Mouse (Mus musculus) megakaryocyte progenitor cell, adult 5-6 weeks (primary cell): Measurements from ENCODE around the gene Nxnl1. TPM values are rescaled to one million over a fixed set of nuclear protein-coding genes. Genes with fewer than 3 reads are reported as not detected.

Experiments used
- ATAC-seq: replicated peaks from 2 replicates; pipeline ENCODE4 v1.8.0; 2016; ENCODE audit warnings: mild to moderate bottlenecking, moderate TSS enrichment, inconsistent platforms; ENCODE audit not compliant: poor library complexity
- total RNA-seq, 2 experiments: library from RNA; stranded (forward) in 1 of 2; stranded (reverse) in 1 of 2; fragments of 157-497, 149-512 nt in 1 of 2; fragments of 200-1000 nt in 1 of 2; gene quantifications; 2 replicates each; pipeline versions ENCODE4 v1.2.3 to v1.2.4; 2015 to 2017

Gene Nxnl1
- total RNA-seq (2015), result not detected in 2 replicates
- total RNA-seq (2017), result not detected in 2 replicates

DNA sequence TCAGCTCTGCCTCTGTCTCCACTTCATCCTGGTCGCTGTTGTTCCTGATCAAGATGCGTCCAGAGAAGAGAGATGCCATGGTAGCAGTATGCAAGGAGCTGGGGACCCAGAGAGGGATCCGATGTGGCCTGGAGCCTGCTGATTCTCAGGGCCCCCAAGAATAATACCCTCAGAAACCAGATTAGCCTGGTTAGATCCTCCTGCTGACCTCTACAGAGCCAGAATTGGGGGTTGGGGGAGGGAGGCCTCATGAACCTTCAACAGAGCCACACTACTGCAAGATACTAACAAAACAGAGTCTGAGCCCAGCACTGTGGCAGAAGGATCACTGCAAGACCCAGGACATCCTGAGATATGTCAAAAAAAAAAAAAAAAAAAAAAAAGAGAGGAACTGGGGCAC lies at the start of gene Nxnl1:
Gene Nxnl1 (minus strand): TSS at position 101 of the 400 bp plus-strand sequence.
- ATAC-seq, result no peak

DNA sequence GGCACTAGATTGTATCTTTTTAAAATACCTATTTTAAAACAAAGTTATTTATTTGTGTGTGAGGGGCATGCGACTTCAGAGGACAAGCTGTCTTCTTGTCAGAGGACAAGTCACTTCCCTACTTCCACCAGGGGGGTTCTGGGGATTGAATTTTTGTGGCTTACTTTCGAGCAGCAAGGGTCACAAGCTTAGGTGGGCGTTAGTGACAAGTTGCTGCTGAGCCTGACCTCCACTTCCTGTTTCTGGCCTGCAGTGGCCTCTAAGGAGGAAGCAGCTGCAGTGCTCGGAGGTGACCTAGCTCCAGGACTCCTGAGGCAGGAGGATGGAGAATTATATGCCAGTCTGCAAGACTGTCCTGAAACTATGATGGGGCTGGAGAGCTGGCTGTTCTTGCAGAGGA lies 47.0 kb upstream of the Nxnl1 start:
- ATAC-seq, result peak; percentile 33

DNA sequence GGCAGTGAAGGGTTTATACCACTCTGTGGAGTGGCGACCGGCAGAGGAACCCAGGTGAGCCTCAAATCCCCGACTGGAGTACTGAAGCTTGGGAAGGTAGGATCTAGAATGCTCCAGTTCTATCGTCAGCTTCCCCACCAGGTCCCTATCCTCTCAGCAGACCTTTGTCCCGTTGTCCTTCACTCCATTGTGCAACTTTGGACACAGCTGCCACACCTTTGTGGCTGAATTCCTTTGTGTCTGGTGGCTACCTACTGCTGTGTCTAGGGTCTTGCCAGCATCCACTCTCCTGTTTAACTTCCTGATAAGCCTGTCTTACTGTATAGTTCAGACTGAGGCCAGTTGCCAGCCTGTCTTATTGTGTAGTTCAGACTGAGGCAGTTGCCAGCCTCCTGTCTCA lies 45.7 kb upstream of the Nxnl1 start:
- no peak for ATAC-seq

DNA sequence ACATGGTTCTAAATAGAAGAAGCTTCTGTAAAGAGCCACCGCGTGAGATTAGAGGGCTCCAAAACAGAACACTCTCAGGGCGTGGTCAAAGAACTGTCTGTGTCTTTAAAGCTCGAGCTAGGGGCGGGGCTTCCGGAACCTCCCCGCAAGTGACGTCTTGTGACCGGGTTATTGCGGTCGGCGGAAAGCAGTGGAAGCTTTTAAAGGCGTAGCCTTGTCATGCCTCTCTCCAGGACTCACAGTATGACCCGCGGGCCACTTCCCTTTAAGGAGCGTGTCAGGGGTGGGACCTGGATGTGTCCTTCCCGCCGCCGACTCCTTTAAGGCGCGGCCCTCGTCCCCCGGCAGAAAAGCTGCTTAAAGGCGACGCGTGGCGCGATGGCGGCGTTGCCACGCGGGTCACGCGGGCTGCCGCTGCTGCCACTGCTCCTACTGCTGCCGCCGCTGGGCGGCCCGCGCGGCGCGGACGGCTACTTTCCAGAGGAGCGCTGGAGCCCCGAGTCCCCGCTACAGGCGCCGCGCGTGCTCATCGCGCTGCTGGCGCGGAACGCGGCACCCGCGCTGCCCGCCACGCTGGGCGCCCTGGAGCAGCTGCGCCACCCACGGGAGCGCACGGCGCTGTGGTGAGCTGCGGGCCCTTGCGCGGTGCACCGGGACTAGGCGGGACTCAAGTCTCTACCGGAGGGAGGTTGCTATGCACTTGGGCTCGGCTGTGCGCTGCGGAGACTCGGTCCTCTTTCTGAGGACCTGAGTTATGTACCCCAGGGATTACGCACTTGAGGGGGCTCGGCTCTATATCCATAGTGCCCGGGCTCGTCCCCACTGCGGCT lies 44.6 kb upstream of the Nxnl1 start, which contains the start of gene Colgalt1:
Gene Colgalt1 (plus strand): TSS at position 177 of the 830 bp plus-strand sequence.
- ATAC-seq, result peak; percentile 95

DNA sequence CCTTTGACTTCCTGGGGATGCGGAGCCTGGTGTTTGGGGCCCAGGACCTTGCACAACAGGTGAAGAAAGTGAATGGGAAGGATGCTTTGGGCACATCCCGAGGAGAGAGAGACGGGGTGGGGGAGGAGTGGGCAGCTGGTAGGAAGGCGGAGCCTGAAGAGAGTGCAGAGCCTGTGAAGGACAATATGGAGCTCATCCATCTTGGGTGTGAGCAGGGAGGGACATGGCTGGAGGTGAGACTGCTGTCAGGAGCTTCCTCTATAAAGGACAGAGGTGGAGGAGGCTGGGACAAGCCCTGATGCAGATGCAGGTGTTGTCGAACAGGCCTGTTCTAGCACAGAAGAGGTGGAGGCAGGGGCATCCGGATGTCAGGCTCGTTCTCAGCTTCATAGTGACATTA lies 37.6 kb upstream of the Nxnl1 start:
- ATAC-seq, result no peak

DNA sequence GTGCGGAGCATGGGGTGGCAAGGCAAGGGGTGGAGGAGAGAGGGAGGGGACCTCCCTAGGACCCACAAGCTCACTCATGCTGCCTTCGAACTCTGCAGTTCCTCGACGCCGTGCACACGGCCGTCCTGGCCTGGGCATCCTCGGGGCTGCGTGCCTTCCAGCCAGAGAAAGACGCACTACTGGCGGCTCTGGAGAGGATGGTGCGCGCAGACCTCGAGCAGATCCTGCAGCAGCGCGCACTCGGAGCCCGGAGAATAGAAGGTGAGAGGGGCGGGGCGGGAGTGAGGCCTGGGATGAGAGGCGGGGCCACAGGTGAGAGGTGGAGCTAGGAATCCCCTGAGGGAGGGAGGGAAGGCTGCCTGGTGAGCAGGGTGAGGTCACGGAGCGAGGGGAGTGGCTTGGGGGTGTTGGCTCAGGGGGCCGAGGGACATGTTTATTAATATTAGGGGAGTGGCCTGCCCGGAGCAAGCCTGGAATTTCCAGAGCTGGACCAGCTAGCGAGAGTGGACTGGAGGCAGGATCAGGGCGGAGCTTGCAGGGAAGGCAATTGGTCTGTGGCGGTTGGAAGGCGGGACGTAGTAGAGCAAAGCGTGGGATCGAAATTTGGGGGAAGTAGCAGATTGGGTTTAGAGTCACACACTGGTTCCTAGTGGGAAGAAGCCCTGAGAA lies 36.4 kb upstream of the Nxnl1 start:
- peak; percentile 49 for ATAC-seq

DNA sequence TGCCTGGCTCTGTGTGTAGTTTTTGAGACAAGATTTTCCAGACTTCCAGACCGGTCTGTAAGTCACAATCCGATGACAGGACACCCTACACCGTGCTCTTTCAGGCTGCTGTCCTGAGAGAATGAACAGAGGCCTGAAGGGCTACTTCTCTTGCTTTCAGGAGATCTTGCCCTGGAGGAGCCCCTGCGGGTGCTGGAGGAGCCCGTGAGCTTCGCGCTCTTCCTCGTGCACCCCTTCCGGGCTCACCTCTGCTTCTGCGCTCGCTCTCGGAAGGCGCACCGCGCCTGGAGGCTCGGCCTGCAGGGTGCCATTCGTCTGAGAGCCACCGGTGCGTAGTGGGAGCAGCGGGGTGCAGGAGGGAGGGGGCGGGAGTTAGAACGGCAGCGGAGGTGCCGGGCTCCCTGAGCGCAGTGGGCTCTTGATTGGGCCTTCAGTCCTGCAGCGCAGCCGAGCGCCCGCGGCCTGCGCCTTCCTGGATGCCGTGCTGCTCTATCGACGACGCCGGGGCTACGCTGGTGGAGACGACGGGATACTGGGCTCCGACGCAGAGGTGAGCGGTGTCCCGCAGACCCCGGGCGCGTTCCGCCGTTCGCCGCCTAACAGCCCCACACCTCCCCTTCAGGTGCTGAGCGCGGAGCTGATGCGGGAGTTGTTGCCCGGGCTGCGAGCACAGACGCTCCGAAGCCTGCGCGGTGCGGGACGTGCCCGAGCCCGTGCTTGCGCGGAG lies 35.7 kb upstream of the Nxnl1 start:
- ATAC-seq, result peak; percentile 40

DNA sequence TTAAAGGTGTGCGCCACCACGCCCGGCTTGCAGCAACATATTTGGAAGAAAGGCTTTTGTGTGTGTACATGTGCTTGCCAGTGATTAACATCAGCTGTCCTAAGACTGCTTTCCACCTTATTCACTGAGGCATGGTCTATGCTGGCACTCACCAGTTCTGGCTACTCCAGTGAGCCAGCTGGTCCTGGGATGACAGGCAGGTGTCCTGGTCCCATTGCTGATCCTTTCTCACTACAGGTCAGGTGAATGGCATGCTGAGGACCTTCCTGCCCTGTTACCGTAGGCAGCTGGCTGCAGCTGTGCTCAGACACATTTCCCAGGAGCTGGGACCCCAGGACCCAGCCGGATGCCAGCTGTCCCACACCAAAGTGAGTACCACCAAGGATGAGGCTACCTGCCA lies 32.4 kb upstream of the Nxnl1 start:
- ATAC-seq, result no peak

DNA sequence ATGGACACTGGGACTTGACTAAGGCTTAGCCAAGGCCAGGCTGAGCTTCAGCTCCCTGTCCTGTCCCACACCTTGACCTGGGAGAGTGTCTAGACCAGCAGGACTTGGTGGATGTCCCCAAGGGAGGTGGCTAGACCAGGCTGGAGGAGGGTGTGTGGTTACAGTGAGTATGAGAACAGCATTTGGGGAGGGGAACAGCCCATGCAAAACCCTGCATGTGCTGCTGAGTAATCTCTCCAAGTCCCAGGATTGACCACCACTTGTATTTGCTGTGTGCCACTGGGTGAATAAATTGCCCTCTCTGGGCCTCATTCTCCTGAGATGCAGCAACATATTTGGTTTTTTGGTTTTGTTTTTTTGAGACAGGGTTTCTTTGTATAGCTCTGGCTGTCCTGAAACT lies 32.0 kb upstream of the Nxnl1 start:
- ATAC-seq, result no peak

DNA sequence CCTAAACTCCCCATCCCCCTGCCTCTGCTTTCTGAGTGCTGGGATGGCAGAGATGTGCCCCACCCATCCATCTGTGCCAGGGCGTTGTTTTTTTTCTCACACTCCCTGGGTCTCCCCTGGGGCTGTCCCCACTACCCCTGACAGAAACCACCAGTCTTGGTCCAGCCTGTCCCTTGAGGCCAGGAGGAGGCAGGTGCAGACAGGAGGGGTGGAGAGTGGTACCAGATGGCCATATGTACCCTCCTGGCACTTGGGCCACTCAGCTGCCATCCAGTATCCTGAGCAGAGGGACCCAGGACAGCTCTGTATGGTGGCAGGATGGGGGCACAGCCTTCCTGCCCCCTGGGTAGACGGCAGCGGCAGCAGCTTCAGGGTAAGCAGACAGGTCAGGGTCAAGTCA lies 31.1 kb upstream of the Nxnl1 start, which contains the start of gene Fam129c:
Gene Fam129c (plus strand): TSS at position 198 of the 400 bp plus-strand sequence.
- no peak for ATAC-seq

DNA sequence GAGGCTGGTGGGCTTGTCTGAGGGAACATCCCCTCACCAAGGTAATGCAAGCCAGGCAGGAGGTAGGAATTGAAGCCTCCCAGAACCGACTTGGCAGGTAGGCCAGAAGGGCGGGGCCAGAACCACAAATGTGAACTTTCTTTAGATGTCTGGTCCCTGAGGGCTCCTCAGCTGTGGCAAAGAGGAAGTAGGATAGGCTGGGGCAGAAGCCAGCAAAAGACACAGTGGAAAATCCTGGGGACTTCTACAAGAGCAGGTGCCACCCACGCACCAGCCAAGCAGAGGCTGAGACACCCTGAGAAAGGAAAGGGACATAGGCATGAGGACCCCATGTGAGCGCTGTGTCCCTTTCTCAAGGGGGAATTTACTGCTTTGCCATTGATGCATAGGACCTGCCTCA lies 30.4 kb upstream of the Nxnl1 start:
- ATAC-seq, result 0 out of 2 replicates have a peak, but pooled peaks have one; percentile 5

DNA sequence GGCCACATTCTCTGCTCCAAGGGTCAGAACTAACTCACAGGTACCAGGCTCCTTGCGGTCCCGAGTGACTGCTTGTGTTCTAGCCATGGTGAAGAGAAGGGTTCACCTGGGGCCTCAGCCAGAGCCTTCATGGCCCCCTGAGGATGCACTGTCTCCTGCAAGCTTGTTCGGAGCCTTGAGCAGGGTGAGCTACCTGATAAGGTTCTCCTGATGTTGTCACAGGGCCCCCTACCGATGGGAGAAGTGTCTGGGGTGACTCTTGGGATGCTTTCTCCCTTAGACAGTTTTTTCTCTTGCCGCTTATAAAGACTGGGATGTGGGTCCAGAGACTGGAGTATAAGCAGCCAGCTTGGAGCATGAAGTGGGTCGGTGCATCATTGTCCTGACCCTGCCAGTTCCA lies 30.0 kb upstream of the Nxnl1 start:
- no peak for ATAC-seq

DNA sequence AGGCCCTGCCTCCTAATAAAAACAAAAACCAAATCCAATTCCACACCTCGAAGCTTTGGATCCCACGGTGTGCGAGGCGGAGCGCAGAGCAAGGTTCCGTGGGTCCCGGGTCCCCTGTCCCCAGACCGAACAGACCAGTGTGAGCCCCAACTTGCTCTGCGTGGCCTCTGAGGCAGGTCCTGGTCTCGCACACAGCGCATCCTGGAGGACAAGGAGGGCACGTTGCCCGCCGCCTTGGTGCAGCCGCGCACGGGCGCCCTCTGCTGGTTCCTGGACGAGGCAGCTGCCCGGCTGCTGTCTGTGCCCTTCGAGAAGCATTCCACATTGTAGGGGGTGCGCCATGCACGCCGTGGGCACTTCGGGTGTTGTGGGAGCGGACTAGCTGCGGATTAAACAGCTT lies 29.5 kb upstream of the Nxnl1 start:
- ATAC-seq, result peak; percentile 72

DNA sequence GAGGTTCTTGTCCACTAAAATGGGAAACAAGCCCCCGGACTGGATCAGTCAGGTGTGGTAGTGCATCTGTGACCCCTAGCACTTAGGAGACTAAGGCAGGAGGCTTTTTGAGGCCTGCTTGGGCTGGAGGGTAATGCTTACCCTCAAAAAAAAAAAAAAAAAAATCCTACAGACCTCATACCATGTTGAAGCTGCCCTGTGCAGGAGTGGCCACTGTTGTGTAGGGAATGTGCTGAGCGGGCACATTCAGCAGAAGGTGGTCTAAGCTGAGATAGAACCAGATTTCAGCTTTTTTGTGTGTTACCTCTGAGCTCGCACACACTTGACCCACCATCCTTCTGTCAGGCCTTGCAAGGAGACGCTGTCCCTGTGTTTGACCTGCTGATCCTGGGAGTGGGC lies 27.9 kb upstream of the Nxnl1 start:
- ATAC-seq, result no peak

DNA sequence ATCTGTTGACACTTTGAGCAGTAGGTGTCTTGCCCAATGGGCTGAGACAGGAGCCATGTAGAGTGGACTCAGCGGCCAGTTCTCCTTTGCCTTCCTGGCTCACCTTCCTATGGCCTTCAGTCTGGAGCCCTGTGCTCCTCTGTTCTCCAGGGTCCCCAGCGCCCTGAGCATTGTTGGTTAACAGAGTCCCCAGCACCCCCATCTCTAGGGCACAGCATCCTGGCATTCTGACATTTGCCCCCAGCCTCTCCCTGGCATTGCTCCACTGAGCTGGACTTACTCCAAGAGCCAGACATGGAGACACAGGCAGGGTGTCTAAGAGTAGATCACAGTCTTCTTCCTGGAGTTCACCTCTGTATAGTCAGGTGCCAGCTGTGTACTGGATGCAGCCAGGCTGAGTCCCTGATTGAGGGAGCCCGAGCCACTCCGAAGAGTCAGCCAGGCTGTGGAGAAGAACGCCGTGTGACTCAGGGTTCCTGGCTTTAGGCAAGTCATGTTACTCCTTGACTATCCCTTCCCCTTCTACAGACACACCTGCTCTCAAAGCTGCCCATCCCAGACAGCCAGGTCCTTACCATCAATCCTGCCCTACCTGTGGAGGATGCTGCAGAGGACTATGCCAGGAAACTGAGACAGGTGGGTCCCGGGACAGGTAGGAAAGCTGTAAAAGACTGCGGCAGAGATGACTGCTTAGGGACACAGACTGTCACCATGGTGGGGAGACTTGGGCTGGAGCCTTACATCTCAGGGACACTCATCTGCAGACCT lies 27.3 kb upstream of the Nxnl1 start:
- ATAC-seq, result no peak

DNA sequence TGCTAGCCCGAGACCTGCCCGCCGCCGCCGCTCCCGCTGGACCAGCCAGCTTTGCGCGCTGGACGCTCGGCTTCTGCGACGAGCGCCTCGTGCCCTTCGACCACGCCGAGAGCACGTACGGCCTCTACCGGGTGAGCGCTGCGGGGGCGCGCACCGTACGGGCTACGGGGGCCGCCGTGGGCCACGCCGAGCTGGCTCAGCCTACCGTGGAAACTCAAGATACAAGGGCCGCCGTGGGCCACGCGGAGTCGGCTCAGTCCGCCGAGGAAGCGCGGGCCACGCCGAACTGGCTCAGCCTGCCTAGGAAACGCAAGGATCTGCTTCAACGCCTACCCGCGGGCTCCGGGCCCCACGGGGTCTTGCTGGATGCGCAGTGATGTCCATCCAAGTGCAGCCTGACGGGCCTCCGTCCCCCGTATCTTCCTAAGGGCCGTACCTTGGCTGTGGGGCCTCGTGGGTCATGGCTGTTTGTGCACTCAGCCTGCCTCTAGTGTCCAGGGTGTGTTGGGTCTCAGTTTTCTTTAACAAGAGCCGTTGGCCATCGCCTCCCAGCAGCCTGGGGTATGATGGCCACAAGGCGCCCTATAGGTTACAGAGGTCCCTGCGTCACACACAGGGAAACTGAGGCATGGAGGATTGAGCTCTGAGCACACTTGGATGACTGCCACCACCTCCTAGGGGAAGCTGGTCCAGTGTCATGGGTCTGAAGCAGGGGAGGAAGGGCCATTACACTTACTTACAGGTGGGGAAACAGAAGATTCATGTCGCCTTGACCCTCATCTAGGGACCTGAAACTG lies 26.2 kb upstream of the Nxnl1 start:
- peak; percentile 15 for ATAC-seq

DNA sequence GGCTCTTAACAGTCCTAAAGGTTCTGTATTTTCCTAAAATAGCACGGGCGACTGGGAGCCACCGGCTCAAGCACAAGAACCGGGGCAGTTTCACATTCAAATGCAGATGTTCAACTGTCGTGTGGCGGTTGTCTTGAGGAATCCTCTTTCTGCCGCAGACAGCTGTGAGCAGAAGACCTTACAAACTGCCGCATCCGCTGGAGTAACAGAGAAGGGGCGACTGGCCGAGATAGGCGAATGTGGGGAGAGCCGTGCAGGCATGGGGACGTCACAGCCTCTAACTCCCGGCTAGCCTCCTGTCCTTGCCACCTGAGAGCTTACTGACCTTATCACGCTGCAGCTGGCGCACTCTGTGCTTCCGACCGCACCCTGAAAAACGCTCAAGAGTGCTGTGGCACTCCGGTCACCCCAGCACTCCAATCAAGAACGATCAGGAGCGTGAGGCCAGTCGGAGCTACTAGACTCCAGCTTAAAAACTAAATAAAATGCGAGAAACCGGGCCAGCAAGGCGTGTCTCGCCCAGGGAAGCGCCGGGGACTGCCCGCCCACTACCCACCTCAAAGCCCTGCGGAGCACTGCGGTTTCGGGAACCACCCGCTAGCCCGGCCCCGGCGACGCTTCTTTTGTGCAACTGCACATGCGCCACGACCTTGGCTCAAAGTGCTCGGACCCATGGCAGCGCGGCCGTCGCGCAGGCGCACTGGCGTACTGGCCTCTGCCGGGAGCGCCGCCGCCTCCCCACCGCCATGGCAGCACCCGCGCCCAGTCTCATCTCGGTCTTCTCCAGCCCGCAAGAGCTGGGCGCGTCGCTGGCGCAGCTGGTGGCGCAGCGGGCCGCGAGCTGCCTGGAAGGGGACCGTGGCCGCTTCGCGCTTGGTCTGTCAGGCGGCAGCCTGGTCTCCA lies 25.3 kb upstream of the Nxnl1 start, which contains the start of gene Pgls:
Gene Pgls (plus strand): TSS at position 706 of the 903 bp plus-strand sequence.
- ATAC-seq, result peak; percentile 66

DNA sequence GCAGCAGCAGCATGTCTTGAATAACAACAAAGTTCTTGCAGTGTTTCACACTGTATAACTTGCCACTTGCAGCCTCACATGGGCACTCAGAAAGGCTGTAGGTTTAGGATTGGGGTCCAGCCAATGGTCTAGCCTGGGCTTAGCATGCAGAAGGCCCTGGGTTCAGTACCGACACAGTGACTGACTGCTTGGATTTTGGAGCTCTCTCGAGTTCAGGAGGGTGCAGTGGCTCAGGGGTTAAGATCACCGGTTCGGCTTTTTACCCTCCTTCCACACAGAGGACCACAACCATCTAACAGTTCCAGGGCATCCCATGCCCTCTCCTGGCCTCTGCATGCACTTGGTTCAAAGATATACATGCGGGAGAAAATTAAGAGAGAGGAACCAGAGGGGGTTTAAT lies 24.6 kb upstream of the Nxnl1 start:
- ATAC-seq, result 0 out of 2 replicates have a peak, but pooled peaks have one; percentile 0

DNA sequence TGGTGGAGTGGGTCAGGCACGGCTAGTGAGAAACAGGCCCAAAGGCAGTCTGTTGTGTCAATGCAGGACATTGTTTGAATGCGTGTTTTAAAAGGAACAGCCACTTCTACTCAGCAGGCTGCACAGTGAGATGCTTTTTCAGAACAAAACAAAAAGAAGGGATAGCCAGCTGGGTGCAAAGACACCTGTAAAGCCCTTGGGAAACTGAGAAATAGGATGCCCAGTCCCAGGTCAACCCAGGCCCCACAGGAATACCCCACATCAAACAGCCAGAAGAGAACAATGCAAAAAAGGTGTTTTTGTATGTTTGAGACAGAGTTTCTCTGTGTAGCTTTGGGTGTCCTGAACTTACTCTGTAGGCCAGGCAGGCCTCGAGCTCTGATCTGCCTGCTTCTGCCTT lies 22.4 kb upstream of the Nxnl1 start:
- ATAC-seq, result no peak
